Mouse (Mus musculus) intestine, embryonic 14.5 days (tissue): ENCODE data around the gene Lefty1. TPM values are rescaled to one million over a fixed set of nuclear protein-coding genes. Genes with fewer than 3 reads are reported as not detected.
A peak's percentile ranks its signal among the peaks of the same experiment; 100 is the strongest.

Experiments used
- ATAC-seq: fragments of 200-750 bp; cut with Nextera tagmentation; replicated peaks from 2 replicates; pipeline ENCODE4 v1.8.0; 2017; ENCODE audit warnings: low read depth, moderate number of reproducible peaks, moderate TSS enrichment, moderate library complexity; ENCODE audit not compliant: low FRiP score, low TSS enrichment
- DNase-seq: peaks from one replicate; pipeline ENCODE4 v3.0.0-alpha.2; 2018; ENCODE audit warnings: low spot score
- H3K27ac ChIP-seq: fragments of 300-500 bp; sonication (generic); 2 replicates; pipeline ENCODE4 v1.5.1; 2014; ENCODE audit warnings: low read depth, mild to moderate bottlenecking, control low read depth
- H3K27me3 ChIP-seq: fragments of 300-500 bp; sonication (generic); replicated peaks from 2 replicates; pipeline ENCODE4 v1.6.1; 2014; ENCODE audit warnings: low read length, control low read depth; ENCODE audit not compliant: control insufficient read depth, insufficient read depth
- H3K36me3 ChIP-seq: fragments of 300-500 bp; sonication (generic); 2 replicates; pipeline ENCODE4 v1.6.1; 2014; ENCODE audit warnings: low read length, control low read depth; ENCODE audit not compliant: control insufficient read depth, insufficient read depth
- H3K4me1 ChIP-seq: fragments of 300-500 bp; sonication (generic); replicated peaks from 2 replicates; pipeline ENCODE4 v1.6.1; 2014; ENCODE audit warnings: low read length, control low read depth, mixed read lengths; ENCODE audit not compliant: control insufficient read depth, insufficient read depth
- H3K4me2 ChIP-seq: fragments of 300-500 bp; sonication (generic); 2 replicates; pipeline ENCODE4 v1.6.1; 2014; ENCODE audit warnings: low read length
- H3K4me3 ChIP-seq: fragments of 300-500 bp; sonication (generic); 2 replicates; pipeline ENCODE4 v1.5.1; 2014; ENCODE audit warnings: low read depth, low read length, control low read depth, mixed read lengths
- H3K9ac ChIP-seq: fragments of 300-500 bp; sonication (generic); 2 replicates; pipeline ENCODE4 v1.6.1; 2014; ENCODE audit warnings: mild to moderate bottlenecking, low read length
- H3K9me3 ChIP-seq: fragments of 300-500 bp; sonication (generic); 2 replicates; pipeline ENCODE4 v1.6.1; 2016; ENCODE audit warnings: low read length, control low read depth; ENCODE audit not compliant: control insufficient read depth
- WGBS: fragments of 180-500 bp; shearing (Covaris S2); extraction: QIAGEN DNeasy Blood & Tissue Kit; methylation state at CpG from one replicate; pipeline ENCODE4 v1.1.7; 2014; 5-methylcytosine and 5-hydroxymethylcytosine counted together
- polyA plus RNA-seq: library from polyadenylated mRNA; unstranded; fragments of >200 nt; fragmentation: Nextera tagmentation; extraction: Ambion mirVana; gene quantifications from 2 replicates; pipeline ENCODE4 v1.2.1, GENCODE M21; 2014

Lefty1 gene
- polyA plus RNA-seq, 1 experiment from 2014 or later, result 2.1 TPM

GRCm38 (mm10) chr1:180903666-180904038 is 31.2 kb upstream of the Lefty1 start:
- Histone ChIP-seq H3K4me1 (peaks cover 14% of the 10 kb centered on the region), H3K9me3 (no peaks in the 10 kb centered on the region), H3K4me3 (peak overlapping the region; percentile 85), H3K27ac (peak overlapping the region; percentile 85), H3K9ac (peak overlapping the region; percentile 82), H3K36me3 (peaks cover 28% of the 10 kb centered on the region), H3K27me3 (no peaks in the 10 kb centered on the region), H3K4me2 (peak overlapping the region; percentile 64)
- 25% methylated on average over 10 of the region's 10 CpGs for WGBS
- peak; percentile 17; the same call in 1 of the 2 replicates for ATAC-seq
- DNase-seq, result no peak

GRCm38 (mm10) chr1:180904039-180904814 is 30.6 kb upstream of the Lefty1 start, which contains the start of gene Pycr2:
TSS of gene Pycr2 (plus strand) at chr1:180904293.
- H3K27ac ChIP-seq, result peak within 1 kb of the TSS; percentile 85
- under 1% methylated on average over 52 of the region's 52 CpGs for WGBS
- H3K9ac ChIP-seq, result peak within 1 kb of the TSS; percentile 82
- DNase-seq, result peak; percentile 94
- peaks cover 14% of the 10 kb centered on the region for H3K4me1 ChIP-seq
- peak within 1 kb of the TSS; percentile 64 for H3K4me2 ChIP-seq
- H3K9me3 ChIP-seq, result no peaks in the 10 kb centered on the region
- H3K4me3 ChIP-seq, result peak within 1 kb of the TSS; percentile 85
- peak; percentile 99 for ATAC-seq
- no peaks in the 10 kb centered on the region for H3K27me3 ChIP-seq
- peaks cover 28% of the 10 kb centered on the region for H3K36me3 ChIP-seq

GRCm38 (mm10) chr1:180904815-180905080 is 30.1 kb upstream of the Lefty1 start:
- Histone ChIP-seq H3K4me1 (peaks cover 14% of the 10 kb centered on the region), H3K27ac (peak overlapping the region; percentile 85; the same call in 1 of the 2 replicates), H3K4me3 (peak overlapping the region; percentile 85), H3K4me2 (peak overlapping the region; percentile 64), H3K36me3 (peaks cover 28% of the 10 kb centered on the region), H3K9ac (peak overlapping the region; percentile 82), H3K9me3 (no peaks in the 10 kb centered on the region), H3K27me3 (no peaks in the 10 kb centered on the region)
- no peak for ATAC-seq
- 2% methylated on average over 5 of the region's 5 CpGs for WGBS
- DNase-seq, result no peak

GRCm38 (mm10) chr1:180905307-180905706 is 29.5 kb upstream of the Lefty1 start:
- H3K27ac ChIP-seq, result no peak overlapping the region
- peak overlapping the region; percentile 85 for H3K4me3 ChIP-seq
- no peaks in the 10 kb centered on the region for H3K9me3 ChIP-seq
- no peak for DNase-seq
- peak overlapping the region; percentile 64 for H3K4me2 ChIP-seq
- H3K4me1 ChIP-seq, result peaks cover 14% of the 10 kb centered on the region
- peak overlapping the region; percentile 82; the same call in 1 of the 2 replicates for H3K9ac ChIP-seq
- peaks cover 28% of the 10 kb centered on the region for H3K36me3 ChIP-seq
- no peak for ATAC-seq
- no peaks in the 10 kb centered on the region for H3K27me3 ChIP-seq
- 69% methylated on average over 6 of the region's 6 CpGs for WGBS

- Histone ChIP-seq H3K4me3 (no peak overlapping the region), H3K27me3 (no peaks in the 10 kb centered on the region), H3K27ac (no peak overlapping the region), H3K9me3 (no peaks in the 10 kb centered on the region), H3K4me1 (peaks cover 14% of the 10 kb centered on the region), H3K36me3 (peaks cover 28% of the 10 kb centered on the region), H3K9ac (no peak overlapping the region), H3K4me2 (0 out of 2 replicates have a peak overlapping the region, but pooled peaks have one; percentile 64)
- ATAC-seq (no peak), DNase-seq (no peak)
- WGBS, result 94% methylated on average over 17 of the region's 17 CpGs
Measured at GRCm38 (mm10) chr1:180905876-180906275, 28.9 kb upstream of the Lefty1 start.

- peaks cover 28% of the 10 kb centered on the region for H3K36me3 ChIP-seq
- no peak overlapping the region for H3K27ac ChIP-seq
- H3K4me1 ChIP-seq, result peaks cover 14% of the 10 kb centered on the region
- no peak for DNase-seq
- H3K4me2 ChIP-seq, result no peak overlapping the region
- no peak overlapping the region for H3K4me3 ChIP-seq
- 91% methylated on average over 24 of the region's 24 CpGs for WGBS
- ATAC-seq, result no peak
- H3K9ac ChIP-seq, result no peak overlapping the region
- H3K9me3 ChIP-seq, result no peaks in the 10 kb centered on the region
- no peaks in the 10 kb centered on the region for H3K27me3 ChIP-seq
Measured at GRCm38 (mm10) chr1:180906461-180907147, 28.2 kb upstream of the Lefty1 start.

GRCm38 (mm10) chr1:180911138-180911537 is 23.7 kb upstream of the Lefty1 start:
- no peaks in the 10 kb centered on the region for H3K9me3 ChIP-seq
- H3K9ac ChIP-seq, result no peak overlapping the region
- no peaks in the 10 kb centered on the region; the same call in 1 of the 2 replicates for H3K4me1 ChIP-seq
- no peak overlapping the region for H3K27ac ChIP-seq
- peaks cover 23% of the 10 kb centered on the region for H3K36me3 ChIP-seq
- no peaks in the 10 kb centered on the region for H3K27me3 ChIP-seq
- no peak overlapping the region; the same call in 1 of the 2 replicates for H3K4me2 ChIP-seq
- H3K4me3 ChIP-seq, result no peak overlapping the region
- no peak for DNase-seq
- WGBS, result 48% methylated on average over 8 of the region's 8 CpGs
- no peak for ATAC-seq

- H3K27ac ChIP-seq, result no peak overlapping the region
- WGBS, result 56% methylated on average over 20 of the region's 20 CpGs
- ATAC-seq (no peak), DNase-seq (no peak)
- no peak overlapping the region; the same call in 1 of the 2 replicates for H3K4me2 ChIP-seq
- H3K4me1 ChIP-seq, result no peaks in the 10 kb centered on the region; the same call in 1 of the 2 replicates
- no peaks in the 10 kb centered on the region for H3K9me3 ChIP-seq
- peaks cover 16% of the 10 kb centered on the region for H3K36me3 ChIP-seq
- H3K27me3 ChIP-seq, result no peaks in the 10 kb centered on the region
- no peak overlapping the region for H3K9ac ChIP-seq
- no peak overlapping the region for H3K4me3 ChIP-seq
Measured at GRCm38 (mm10) chr1:180911653-180912287, 23.1 kb upstream of the Lefty1 start.
